Mouse (Mus musculus) spleen, adult 12 weeks (tissue): ENCODE data around the gene Fgf18.

Experiments used
- DNase-seq: peaks from one replicate; pipeline ENCODE4 v3.0.0; 2022; ENCODE audit warnings: low spot score

The Fgf18 gene

GRCm38 (mm10) chr11:33150364-33150763 is 3.2 kb upstream of the Fgf18 start:
- DNase-seq, result no peak

- no peak for DNase-seq
Observed at GRCm38 (mm10) chr11:33149453-33149852, 2.3 kb upstream of the Fgf18 start.

GRCm38 (mm10) chr11:33149088-33149436 is 1.9 kb upstream of the Fgf18 start:
- DNase-seq, result no peak

- peak; percentile 40 for DNase-seq
Observed at GRCm38 (mm10) chr11:33148338-33149087, 1.3 kb upstream of the Fgf18 start.

- DNase-seq, result peak; percentile 6
Observed at GRCm38 (mm10) chr11:33147572-33148337, 555 bp upstream of the Fgf18 start.

GRCm38 (mm10) chr11:33146651-33147131 is 509 bp downstream of the Fgf18 start:
- DNase-seq, result no peak

- DNase-seq, result no peak
Observed at GRCm38 (mm10) chr11:33146143-33146497, 1.1 kb downstream of the Fgf18 start.

- DNase-seq, result no peak
Observed at GRCm38 (mm10) chr11:33145201-33146142, 1.7 kb downstream of the Fgf18 start.

- no peak for DNase-seq
Observed at GRCm38 (mm10) chr11:33143906-33144305, 3.3 kb downstream of the Fgf18 start.

- no peak for DNase-seq
Observed at GRCm38 (mm10) chr11:33142801-33143200, 4.4 kb downstream of the Fgf18 start.

GRCm38 (mm10) chr11:33140111-33140460 is 7.1 kb downstream of the Fgf18 start:
- no peak for DNase-seq

GRCm38 (mm10) chr11:33139458-33140110 is 7.6 kb downstream of the Fgf18 start:
- DNase-seq, result no peak

GRCm38 (mm10) chr11:33138686-33139085 is 8.5 kb downstream of the Fgf18 start:
- no peak for DNase-seq

GRCm38 (mm10) chr11:33134391-33134986 is 12.7 kb downstream of the Fgf18 start:
- DNase-seq, result no peak

- no peak for DNase-seq
Observed at GRCm38 (mm10) chr11:33132619-33133338, 14.4 kb downstream of the Fgf18 start.

GRCm38 (mm10) chr11:33127058-33127457 is 20.1 kb downstream of the Fgf18 start:
- DNase-seq, result no peak

- no peak for DNase-seq
Observed at GRCm38 (mm10) chr11:33122575-33123268, 24.5 kb downstream of the Fgf18 start.

- DNase-seq, result no peak
Observed at GRCm38 (mm10) chr11:33119556-33119955, 27.6 kb downstream of the Fgf18 start.

- DNase-seq, result no peak
Observed at GRCm38 (mm10) chr11:33119116-33119515, 28.1 kb downstream of the Fgf18 start.

- DNase-seq, result no peak
Observed at GRCm38 (mm10) chr11:33118480-33118879, 28.7 kb downstream of the Fgf18 start.
